Mouse (Mus musculus) heart, adult 10 weeks (tissue): ENCODE data around the gene Cyp2j8. TPM values are rescaled to one million over a fixed set of nuclear protein-coding genes. Genes with fewer than 3 reads are reported as not detected.

Source experiments
- polyA plus RNA-seq: library from polyadenylated mRNA; stranded (reverse); fragments of 350-450 nt; fragmentation: Illumina TruSeq; extraction: RNeasy Lipid Tissue Mini Kit (QIAGEN cat#74804); gene quantifications from one replicate; pipeline ENCODE4 v1.2.3, GENCODE M21; 2014; ENCODE audit warnings: low read depth, low replicate concordance

The Cyp2j8 gene
- not detected for polyA plus RNA-seq

GRCm38 (mm10) chr4:96507286-96507685 is at the start of gene Cyp2j8:
Cyp2j8 (minus strand) TSS chr4:96507386.

GRCm38 (mm10) chr4:96553133-96553819 is 46.1 kb upstream of the Cyp2j8 start, which contains the start of gene Cyp2j6:
Cyp2j6 (minus strand) TSS chr4:96553661.

Other genes with a start within 250 kb of the Cyp2j8 start
- gene Cyp2j11, start 158.7 kb downstream of the Cyp2j8 start, polyA plus RNA-seq: not detected
- gene Cyp2j6, start 46.3 kb upstream of the Cyp2j8 start, polyA plus RNA-seq: 5.6 TPM
- gene Cyp2j9, start 84.2 kb upstream of the Cyp2j8 start, polyA plus RNA-seq: 2.8 TPM
- gene Cyp2j5, start 156.8 kb upstream of the Cyp2j8 start, polyA plus RNA-seq: 0.50 TPM